Comparison of ENCODE assay signal across 27 mouse cellular contexts in genomic region chr2:118287678-118288077, GRCm38 (mm10). TPM values are rescaled to one million over a fixed set of nuclear protein-coding genes. Genes with fewer than 3 reads are reported as not detected.
A peak's percentile ranks its signal among the peaks of the same experiment; 100 is the strongest.
DNase-seq lines count a peak whose midpoint lies in the region; ATAC-seq and TF ChIP-seq lines count a peak whose summit lies in the region.
"Had no signal": no experiment of that assay in that cellular context is flagged by ENCODE, and none has a peak within 500 bp of the region (broad histone marks: within the 10 kb centered on the region; RNA-seq: fewer than 3 reads in every experiment).

No protein-coding gene starts in this region.

- ATAC-seq in forebrain, postnatal 0 days, result peak; percentile 65; the same call in 1 of the 2 replicates
- ATAC-seq in forebrain, embryonic 15.5 days (replicated peaks), result no peak
- no peak for ATAC-seq in midbrain, embryonic 11.5 days (ENCODE audit: low FRiP score)
- ATAC-seq in midbrain, embryonic 16.5 days, result no peak
- ATAC-seq: hindbrain, embryonic 16.5 days; intestine, embryonic 16.5 days had no signal

- H3K27me3 ChIP-seq in forebrain, postnatal 0 days (ENCODE audit: insufficient read depth, low read length), result no peaks in the 10 kb centered on the region
- no peaks in the 10 kb centered on the region for H3K27me3 ChIP-seq in forebrain, embryonic 15.5 days
- no peaks in the 10 kb centered on the region for H3K27me3 ChIP-seq in midbrain, embryonic 11.5 days (ENCODE audit: control insufficient read depth, insufficient read depth, low read length)
- no peaks in the 10 kb centered on the region for H3K27me3 ChIP-seq in midbrain, embryonic 16.5 days (ENCODE audit: control insufficient read depth, insufficient read depth, low read depth, low read length)
- H3K27me3 ChIP-seq: kidney, embryonic 15.5 days; liver, embryonic 13.5 days had no signal

- no peak for TF ChIP-seq CTCF in forebrain, postnatal 0 days (IDR thresholded peaks at IDR 0.05; ENCODE audit: low read depth)

- peak; percentile 29 for DNase-seq in forebrain, postnatal 0 days
- DNase-seq in midbrain, embryonic 11.5 days (ENCODE audit: low spot score, missing footprints), result peak; percentile 75
- DNase-seq in Muller cell, postnatal 12 days (ENCODE audit: inconsistent ontology term), result peak; percentile 79
- DNase-seq in fibroblast of lung, adult 2 months (ENCODE audit: low read depth), result peak; percentile 67
- no peak for DNase-seq in kidney, postnatal 10 days
- DNase-seq: adrenal gland, postnatal 25 days; cerebellum, adult 11 months; cerebellum, adult 9-11 months; gastrocnemius, postnatal 10 days; heart, postnatal 10 days; kidney, postnatal 4 days; liver, embryonic 13.5 days; lung, adult 2 months; lung, postnatal 36 days; right cerebral cortex, postnatal 25 days had no signal

- H3K4me2 ChIP-seq in forebrain, postnatal 0 days (ENCODE audit: low read depth), result no peak overlapping the region
- H3K4me2 ChIP-seq in forebrain, embryonic 15.5 days (replicated peaks), result no peak overlapping the region
- no peak overlapping the region for H3K4me2 ChIP-seq in midbrain, embryonic 11.5 days
- no peak overlapping the region for H3K4me2 ChIP-seq in midbrain, embryonic 16.5 days (ENCODE audit: low read length)
- H3K4me2 ChIP-seq: heart, embryonic 11.5 days; kidney, embryonic 15.5 days; liver, embryonic 13.5 days had no signal

- no peaks in the 10 kb centered on the region for H3K9me3 ChIP-seq in forebrain, postnatal 0 days (ENCODE audit: low read length)
- no peaks in the 10 kb centered on the region for H3K9me3 ChIP-seq in forebrain, embryonic 15.5 days
- no peaks in the 10 kb centered on the region for H3K9me3 ChIP-seq in midbrain, embryonic 11.5 days (ENCODE audit: control insufficient read depth, low read length)
- no peaks in the 10 kb centered on the region for H3K9me3 ChIP-seq in midbrain, embryonic 16.5 days (replicated peaks; ENCODE audit: control insufficient read depth, low read length, poor library complexity, severe bottlenecking)
- H3K9me3 ChIP-seq: embryonic facial prominence, embryonic 10.5 days; hindbrain, embryonic 10.5 days; kidney, embryonic 15.5 days; liver, embryonic 13.5 days had no signal

- no peaks in the 10 kb centered on the region for H3K4me1 ChIP-seq in forebrain, postnatal 0 days (ENCODE audit: insufficient read depth)
- no peaks in the 10 kb centered on the region for H3K4me1 ChIP-seq in forebrain, embryonic 15.5 days
- H3K4me1 ChIP-seq in midbrain, embryonic 11.5 days (ENCODE audit: control insufficient read depth, insufficient read depth, low read length), result no peaks in the 10 kb centered on the region
- H3K4me1 ChIP-seq in midbrain, embryonic 16.5 days (ENCODE audit: control insufficient read depth, insufficient read depth, low read length), result no peaks in the 10 kb centered on the region
- H3K4me1 ChIP-seq: embryonic facial prominence, embryonic 10.5 days; hindbrain, embryonic 10.5 days; kidney, embryonic 15.5 days; liver, embryonic 13.5 days had no signal

- H3K27ac ChIP-seq in forebrain, postnatal 0 days (ENCODE audit: low read depth, low read length), result no peak overlapping the region
- no peak overlapping the region for H3K27ac ChIP-seq in forebrain, embryonic 15.5 days (replicated peaks)
- no peak overlapping the region for H3K27ac ChIP-seq in midbrain, embryonic 11.5 days (ENCODE audit: low read depth, low read length)
- no peak overlapping the region for H3K27ac ChIP-seq in midbrain, embryonic 16.5 days (ENCODE audit: low read length)
- H3K27ac ChIP-seq: embryonic facial prominence, embryonic 10.5 days; hindbrain, embryonic 10.5 days; kidney, embryonic 15.5 days; left cerebral cortex, adult 2 months; liver, embryonic 13.5 days had no signal

- 42% methylated on average over 4 of the region's 4 CpGs for WGBS in forebrain, postnatal 0 days
- WGBS in forebrain, embryonic 15.5 days, result 55% methylated on average over 4 of the region's 4 CpGs
- 78% methylated on average over 4 of the region's 4 CpGs for WGBS in midbrain, embryonic 11.5 days
- WGBS in midbrain, embryonic 16.5 days, result 66% methylated on average over 4 of the region's 4 CpGs

- no peak overlapping the region for H3K9ac ChIP-seq in forebrain, postnatal 0 days
- no peak overlapping the region for H3K9ac ChIP-seq in forebrain, embryonic 15.5 days (replicated peaks)
- H3K9ac ChIP-seq in midbrain, embryonic 11.5 days (ENCODE audit: low read length), result no peak overlapping the region
- H3K9ac ChIP-seq in midbrain, embryonic 16.5 days (ENCODE audit: low read depth, low read length), result no peak overlapping the region
- H3K9ac ChIP-seq: kidney, embryonic 15.5 days; liver, embryonic 13.5 days had no signal

- H3K36me3 ChIP-seq in forebrain, postnatal 0 days (ENCODE audit: insufficient read depth), result no peaks in the 10 kb centered on the region
- H3K36me3 ChIP-seq in forebrain, embryonic 15.5 days, result no peaks in the 10 kb centered on the region
- H3K36me3 ChIP-seq in midbrain, embryonic 11.5 days (ENCODE audit: control insufficient read depth, insufficient read depth, low read length), result no peaks in the 10 kb centered on the region
- H3K36me3 ChIP-seq in midbrain, embryonic 16.5 days (ENCODE audit: control insufficient read depth, insufficient read depth, low read length), result no peaks in the 10 kb centered on the region
- H3K36me3 ChIP-seq: embryonic facial prominence, embryonic 10.5 days; hindbrain, embryonic 10.5 days; kidney, embryonic 15.5 days; liver, embryonic 13.5 days had no signal

- no peak overlapping the region for H3K4me3 ChIP-seq in forebrain, postnatal 0 days (ENCODE audit: low read depth, low read length)
- H3K4me3 ChIP-seq in forebrain, embryonic 15.5 days, result no peak overlapping the region
- no peak overlapping the region for H3K4me3 ChIP-seq in midbrain, embryonic 11.5 days (ENCODE audit: low read depth, low read length)
- H3K4me3 ChIP-seq in midbrain, embryonic 16.5 days (ENCODE audit: low read depth, low read length), result no peak overlapping the region
- H3K4me3 ChIP-seq: embryonic facial prominence, embryonic 10.5 days; hindbrain, embryonic 10.5 days; kidney, embryonic 15.5 days; left cerebral cortex, adult 2 months; liver, embryonic 13.5 days had no signal

RNA-seq across cellular contexts. Expression of gene Fsip1, which starts 30.9 kb away (rescaled TPM):
- 2.9 and 3.7 TPM in 2 replicates for total RNA-seq in forebrain, postnatal 0 days (2014; rRNA removed)
- 4.0 and 5.7 TPM in 2 replicates for polyA plus RNA-seq in forebrain, postnatal 0 days (2015; fragmentation: Nextera tagmentation; extraction: Ambion mirVana)
- 3.3 TPM in 2 replicates for polyA plus RNA-seq in forebrain, embryonic 15.5 days (2015; fragmentation: Nextera tagmentation; extraction: Ambion mirVana)
- 2.3 and 2.8 TPM in 2 replicates for polyA plus RNA-seq in midbrain, embryonic 11.5 days (2014; fragmentation: Nextera tagmentation; extraction: Ambion mirVana)
- polyA plus RNA-seq in midbrain, embryonic 16.5 days (2015; fragmentation: Nextera tagmentation; extraction: Ambion mirVana), result 2.6 and 3.6 TPM in 2 replicates
- total RNA-seq: gastrocnemius, postnatal 10 days; granulocyte monocyte progenitor cell, adult 5-6 weeks; heart, postnatal 10 days; MEL; monocyte, adult 5-6 weeks had no signal
